7 mouse cellular contexts compared by ENCODE assay signal in the genomic region with DNA sequence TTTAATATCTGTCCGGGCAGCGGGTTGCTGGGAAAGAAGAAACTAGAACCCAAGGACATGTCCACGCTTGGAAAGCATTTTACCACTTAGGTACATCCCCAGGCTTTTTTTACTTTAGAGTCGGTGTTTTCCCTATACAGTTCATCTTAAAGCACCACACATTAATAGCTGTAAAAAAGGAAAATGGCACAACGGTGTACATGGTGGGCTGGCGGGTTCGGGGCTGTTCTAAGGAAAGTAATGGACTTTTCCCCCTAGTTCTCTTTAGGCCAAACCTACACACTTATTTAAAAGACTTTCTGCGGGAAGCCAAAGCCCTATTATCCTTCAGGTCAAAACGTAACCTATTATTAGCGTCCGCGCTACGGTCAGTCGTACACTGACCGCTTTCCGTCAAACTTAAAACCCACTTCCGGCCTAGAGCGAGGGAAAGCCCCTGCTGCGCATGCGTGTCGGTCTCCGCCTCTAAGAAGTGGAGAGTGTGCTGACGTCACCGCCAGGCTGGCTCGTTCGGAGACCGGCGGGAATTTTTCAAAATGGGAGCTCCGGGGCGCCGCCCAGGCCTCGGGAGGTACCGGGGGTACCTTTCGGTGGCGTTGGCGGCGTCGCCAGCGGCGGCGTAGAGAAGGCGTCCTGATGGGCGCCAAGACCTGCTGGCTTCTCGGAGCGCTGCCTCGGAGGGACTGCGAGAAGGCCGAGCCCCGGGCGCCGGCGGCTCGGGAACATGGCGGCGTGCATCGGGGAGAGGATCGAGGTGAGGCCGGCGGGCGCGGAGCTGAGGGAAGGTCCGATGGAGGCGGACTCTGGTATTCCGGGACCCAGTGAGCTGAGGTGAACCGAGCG. TPM values are rescaled to one million over a fixed set of nuclear protein-coding genes. Genes with fewer than 3 reads are reported as not detected.
DNase-seq lines count a peak whose midpoint lies in the region; ATAC-seq lines count a peak whose summit lies in the region.

A gene (plus strand): TSS at position 490 of the 843 bp plus-strand sequence.

- WGBS in embryonic facial prominence, embryonic 12.5 days, result 2% methylated on average over 64 of the region's 66 CpGs
- 3% methylated on average over 66 of the region's 66 CpGs for WGBS in limb, embryonic 11.5 days
- WGBS in midbrain, embryonic 14.5 days, result 2% methylated on average over 66 of the region's 66 CpGs

- DNase-seq in adrenal gland, postnatal 25 days, result peak; percentile 99
- DNase-seq in heart, adult 11 months, result peak; percentile 99
- DNase-seq in kidney, adult 18-20 months, result peak; percentile 96
- DNase-seq in limb, embryonic 11.5 days (ENCODE audit: low spot score), result peak; percentile 96
- peak; percentile 99 for DNase-seq in midbrain, embryonic 14.5 days
- peak; percentile 88 to 94 for DNase-seq in spleen, adult 18-20 months

- peak within 1 kb of the TSS; percentile 80 for H3K27ac ChIP-seq in embryonic facial prominence, embryonic 12.5 days
- peak within 1 kb of the TSS; percentile 38 for H3K27ac ChIP-seq in limb, embryonic 11.5 days (replicated peaks; ENCODE audit: low read depth, low read length)
- H3K27ac ChIP-seq in midbrain, embryonic 14.5 days (replicated peaks; ENCODE audit: low read depth, low read length), result peak within 1 kb of the TSS; percentile 26; the same call in 1 of the 2 replicates

- peak; percentile 96 for ATAC-seq in embryonic facial prominence, embryonic 12.5 days (ENCODE audit: insufficient number of reproducible peaks, insufficient read depth, low FRiP score, low TSS enrichment)
- ATAC-seq in limb, embryonic 11.5 days (ENCODE audit: insufficient number of reproducible peaks, low FRiP score, low TSS enrichment, low read depth), result peak; percentile 99
- peak; percentile 95 for ATAC-seq in midbrain, embryonic 14.5 days (ENCODE audit: low FRiP score, low TSS enrichment)

- H3K27me3 ChIP-seq in embryonic facial prominence, embryonic 12.5 days, result no peaks in the 10 kb centered on the region
- H3K27me3 ChIP-seq in limb, embryonic 11.5 days (ENCODE audit: control insufficient read depth, insufficient read depth, low read length), result no peaks in the 10 kb centered on the region
- H3K27me3 ChIP-seq in midbrain, embryonic 14.5 days (ENCODE audit: control insufficient read depth, insufficient read depth, low read length), result no peaks in the 10 kb centered on the region

- H3K4me3 ChIP-seq in embryonic facial prominence, embryonic 12.5 days, result peak within 1 kb of the TSS; percentile 87
- H3K4me3 ChIP-seq in limb, embryonic 11.5 days (ENCODE audit: low read depth, low read length), result peak within 1 kb of the TSS; percentile 94
- H3K4me3 ChIP-seq in midbrain, embryonic 14.5 days (replicated peaks; ENCODE audit: low read depth, low read length), result peak within 1 kb of the TSS; percentile 96

- peaks cover 9% of the 10 kb centered on the region for H3K4me1 ChIP-seq in embryonic facial prominence, embryonic 12.5 days
- H3K4me1 ChIP-seq in limb, embryonic 11.5 days (ENCODE audit: control insufficient read depth, insufficient read depth, low read length), result peaks cover 3% of the 10 kb centered on the region; the same call in 1 of the 2 replicates
- no peaks in the 10 kb centered on the region; the same call in 1 of the 2 replicates for H3K4me1 ChIP-seq in midbrain, embryonic 14.5 days (ENCODE audit: control insufficient read depth, insufficient read depth, low read length)

- H3K4me2 ChIP-seq in embryonic facial prominence, embryonic 12.5 days (replicated peaks), result peak within 1 kb of the TSS; percentile 87
- H3K4me2 ChIP-seq in limb, embryonic 11.5 days (ENCODE audit: low read depth, severe bottlenecking), result peak within 1 kb of the TSS; percentile 71
- peak within 1 kb of the TSS; percentile 97 for H3K4me2 ChIP-seq in midbrain, embryonic 14.5 days (ENCODE audit: low read length)

- H3K36me3 ChIP-seq in embryonic facial prominence, embryonic 12.5 days, result peaks cover 10% of the 10 kb centered on the region; the same call in 1 of the 2 replicates
- H3K36me3 ChIP-seq in limb, embryonic 11.5 days (ENCODE audit: control insufficient read depth, insufficient read depth, low read length), result peaks cover 2% of the 10 kb centered on the region; the same call in 1 of the 2 replicates
- H3K36me3 ChIP-seq in midbrain, embryonic 14.5 days (ENCODE audit: control insufficient read depth, insufficient read depth, low read length), result no peaks in the 10 kb centered on the region

- H3K9ac ChIP-seq in embryonic facial prominence, embryonic 12.5 days, result peak within 1 kb of the TSS; percentile 82
- peak within 1 kb of the TSS; percentile 88 for H3K9ac ChIP-seq in limb, embryonic 11.5 days (ENCODE audit: low read length)
- H3K9ac ChIP-seq in midbrain, embryonic 14.5 days (replicated peaks; ENCODE audit: low read length), result peak within 1 kb of the TSS; percentile 72

- H3K9me3 ChIP-seq in embryonic facial prominence, embryonic 12.5 days, result no peaks in the 10 kb centered on the region
- no peaks in the 10 kb centered on the region for H3K9me3 ChIP-seq in limb, embryonic 11.5 days (ENCODE audit: control insufficient read depth, low read length)
- no peaks in the 10 kb centered on the region for H3K9me3 ChIP-seq in midbrain, embryonic 14.5 days (ENCODE audit: control insufficient read depth, low read length)

RNA-seq across cellular contexts. Expression of the gene that starts here (rescaled TPM):
- 5.5 and 6.1 TPM in 2 replicates for total RNA-seq in adrenal gland, postnatal 25 days (2021)
- 64.1 and 70.6 TPM in 2 replicates for polyA plus RNA-seq in embryonic facial prominence, embryonic 12.5 days (2016; fragmentation: Nextera tagmentation; extraction: Ambion mirVana)
- polyA plus RNA-seq in limb, embryonic 11.5 days (2014; fragmentation: Nextera tagmentation; extraction: Ambion mirVana), result 82.3 and 84.7 TPM in 2 replicates
- polyA plus RNA-seq in midbrain, embryonic 14.5 days (2014; fragmentation: Nextera tagmentation; extraction: Ambion mirVana), result 10.5 and 16.3 TPM in 2 replicates

Comparison
In these comparisons a context has a peak if more than half of its experiments do, and no peak if none do; other contexts are left out.
1. Peak in every context shown above with its lines: DNase-seq, ATAC-seq, H3K4me3 ChIP-seq and H3K27ac ChIP-seq.
2. H3K27ac ChIP-seq: peak in every context shown above with its lines; median percentile 80 in embryonic facial prominence, embryonic 12.5 days; 38 in limb, embryonic 11.5 days; 26 in midbrain, embryonic 14.5 days.